Comparison of ENCODE assay signal across 12 mouse cellular contexts in the genomic region with DNA sequence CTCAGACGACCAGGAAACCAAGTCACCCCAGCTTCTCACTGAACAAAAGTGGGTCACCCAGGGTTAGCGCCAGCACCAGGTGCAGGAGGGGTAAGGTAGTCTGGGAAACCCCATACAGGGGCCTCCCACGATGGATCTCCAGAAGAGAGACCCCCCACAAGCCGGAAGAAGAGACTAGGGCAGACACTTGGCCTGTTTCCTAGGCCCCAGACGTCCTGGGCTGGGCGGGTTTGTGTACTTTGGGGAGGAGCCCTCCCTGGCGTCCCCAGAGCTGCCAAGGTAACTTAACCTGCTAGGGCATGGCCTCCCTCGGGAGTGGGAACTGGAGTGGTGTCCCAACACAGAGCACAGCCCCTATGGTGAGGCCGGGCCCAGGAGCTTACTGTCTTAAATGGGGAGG. TPM values are rescaled to one million over a fixed set of nuclear protein-coding genes. Genes with fewer than 3 reads are reported as not detected.
DNase-seq lines count a peak whose midpoint lies in the region; ATAC-seq and TF ChIP-seq lines count a peak whose summit lies in the region.
"Had no signal": no experiment of that assay in that cellular context is flagged by ENCODE, and none has a peak within 500 bp of the region (broad histone marks: within the 10 kb centered on the region; RNA-seq: fewer than 3 reads in every experiment).

No protein-coding gene starts in this region.

- no peak overlapping the region for H3K9ac ChIP-seq in kidney, embryonic 14.5 days (ENCODE audit: low read depth, low read length)
- H3K9ac ChIP-seq in embryonic facial prominence, embryonic 13.5 days, result no peak overlapping the region
- H3K9ac ChIP-seq: liver, embryonic 12.5 days had no signal

- TF ChIP-seq CTCF in thymus, adult 2 months (IDR thresholded peaks at IDR 0.05; ENCODE audit: borderline replicate concordance, control insufficient read depth, extremely low read depth, insufficient read depth, low read length, poor library complexity), result no peak

- peak; percentile 66 for ATAC-seq in kidney, embryonic 14.5 days (ENCODE audit: low FRiP score, low TSS enrichment)
- no peak for ATAC-seq in embryonic facial prominence, embryonic 13.5 days (ENCODE audit: insufficient number of reproducible peaks, insufficient read depth, low FRiP score, low TSS enrichment, low read depth)
- ATAC-seq: forebrain, embryonic 14.5 days; liver, embryonic 12.5 days; midbrain, embryonic 16.5 days had no signal

- H3K27me3 ChIP-seq in kidney, embryonic 14.5 days (ENCODE audit: control insufficient read depth, insufficient read depth, low read length), result no peaks in the 10 kb centered on the region
- no peaks in the 10 kb centered on the region for H3K27me3 ChIP-seq in embryonic facial prominence, embryonic 13.5 days
- H3K27me3 ChIP-seq in thymus, adult 2 months (ENCODE audit: control insufficient read depth, insufficient read depth, low read length), result no peaks in the 10 kb centered on the region

- 0 out of 2 replicates have a peak, but pooled peaks have one; percentile 21 for TF ChIP-seq POLR2A in thymus, adult 2 months (IDR thresholded peaks at IDR 0.05; ENCODE audit: control insufficient read depth, extremely low read depth, insufficient read depth, low read length, poor library complexity)

- 28% methylated on average over 9 of the region's 9 CpGs for WGBS in kidney, embryonic 14.5 days
- 41% methylated on average over 9 of the region's 9 CpGs for WGBS in embryonic facial prominence, embryonic 13.5 days
- WGBS in large intestine, adult 2 months, result 15% methylated on average over 9 of the region's 9 CpGs
- WGBS in thymus, adult 2 months, result 22% methylated on average over 9 of the region's 9 CpGs

- no peak for DNase-seq in kidney, postnatal 10 days
- DNase-seq in large intestine, adult 2 months (ENCODE audit: low read depth, low spot score), result peak; percentile 31
- peak; percentile 73 for DNase-seq in thymus, adult 2 months
- no peak for DNase-seq in retina, embryonic 14.5 days (ENCODE audit: low spot score)
- DNase-seq in adrenal gland, adult 18-20 months (ENCODE audit: low spot score in 2 of 2), result no peak
- DNase-seq: layer of hippocampus, adult 9-11 months had no signal

- H3K27ac ChIP-seq in kidney, embryonic 14.5 days (ENCODE audit: low read depth, low read length), result 0 out of 2 replicates have a peak overlapping the region, but pooled peaks have one; percentile 55
- H3K27ac ChIP-seq in embryonic facial prominence, embryonic 13.5 days, result 0 out of 2 replicates have a peak overlapping the region, but pooled peaks have one; percentile 39
- H3K27ac ChIP-seq in thymus, adult 2 months (ENCODE audit: control insufficient read depth, insufficient read depth, low read length), result peak overlapping the region; percentile 96
- H3K27ac ChIP-seq: liver, embryonic 12.5 days had no signal

- 0 out of 2 replicates have a peak, but pooled peaks cover 6% of the 10 kb centered on the region for H3K4me1 ChIP-seq in kidney, embryonic 14.5 days (ENCODE audit: control insufficient read depth, insufficient read depth, low read length)
- H3K4me1 ChIP-seq in embryonic facial prominence, embryonic 13.5 days, result peaks cover 13% of the 10 kb centered on the region
- peaks cover 39% of the 10 kb centered on the region for H3K4me1 ChIP-seq in thymus, adult 2 months (replicated peaks; ENCODE audit: control insufficient read depth, insufficient read depth, low read length)

- H3K9me3 ChIP-seq in kidney, embryonic 14.5 days (ENCODE audit: control insufficient read depth, low read length), result no peaks in the 10 kb centered on the region
- no peaks in the 10 kb centered on the region for H3K9me3 ChIP-seq in embryonic facial prominence, embryonic 13.5 days
- H3K9me3 ChIP-seq: liver, embryonic 12.5 days had no signal

- H3K4me2 ChIP-seq in kidney, embryonic 14.5 days (replicated peaks; ENCODE audit: low read depth, low read length), result no peak overlapping the region
- H3K4me2 ChIP-seq in embryonic facial prominence, embryonic 13.5 days, result no peak overlapping the region
- H3K4me2 ChIP-seq: liver, embryonic 12.5 days had no signal

- no peaks in the 10 kb centered on the region for H3K36me3 ChIP-seq in kidney, embryonic 14.5 days (ENCODE audit: control insufficient read depth, insufficient read depth, low read length)
- H3K36me3 ChIP-seq in embryonic facial prominence, embryonic 13.5 days, result no peaks in the 10 kb centered on the region
- peaks cover 27% of the 10 kb centered on the region for H3K36me3 ChIP-seq in thymus, adult 2 months (ENCODE audit: control insufficient read depth, insufficient read depth, low read length)

- no peak overlapping the region for H3K4me3 ChIP-seq in kidney, embryonic 14.5 days (ENCODE audit: low read length)
- H3K4me3 ChIP-seq in embryonic facial prominence, embryonic 13.5 days, result no peak overlapping the region
- peak overlapping the region; percentile 39 for H3K4me3 ChIP-seq in thymus, adult 2 months (ENCODE audit: control insufficient read depth, insufficient read depth, low read length)
- H3K4me3 ChIP-seq: liver, embryonic 12.5 days had no signal

RNA-seq across cellular contexts. Expression of gene Prr29, which starts 9.3 kb away (rescaled TPM):
- polyA plus RNA-seq in kidney, embryonic 14.5 days (2014; fragmentation: Nextera tagmentation; extraction: Ambion mirVana), result 0.46 and 0.49 TPM in 2 replicates
- 0.33 TPM in 1 of 2 replicates, not detected in the other for polyA plus RNA-seq in embryonic facial prominence, embryonic 13.5 days (2015; fragmentation: Nextera tagmentation; extraction: Ambion mirVana)
- polyA plus RNA-seq in large intestine, adult 2 months (2012; rRNA removed), result 0.80 and 2.1 TPM in 2 replicates
- polyA plus RNA-seq in thymus, adult 2 months (2012; rRNA removed), result 30.1 and 31.1 TPM in 2 replicates
- total RNA-seq in adrenal gland, adult 18-20 months (2021), result not detected
- total RNA-seq: hematopoietic stem cell, adult 5-6 weeks had no signal
- polyA plus RNA-seq: forebrain, embryonic 14.5 days; liver, embryonic 12.5 days; midbrain, embryonic 16.5 days had no signal

RNA-seq across cellular contexts. Expression of gene Icam2, which starts 13.3 kb away (rescaled TPM):
- polyA plus RNA-seq in kidney, embryonic 14.5 days (2014; fragmentation: Nextera tagmentation; extraction: Ambion mirVana), result 65.4 and 76.2 TPM in 2 replicates
- polyA plus RNA-seq in embryonic facial prominence, embryonic 13.5 days (2015; fragmentation: Nextera tagmentation; extraction: Ambion mirVana), result 26.2 and 32.6 TPM in 2 replicates
- polyA plus RNA-seq in large intestine, adult 2 months (2012; rRNA removed), result 13.2 and 16.2 TPM in 2 replicates
- polyA plus RNA-seq in thymus, adult 2 months (2012; rRNA removed), result 185 and 222 TPM in 2 replicates
- total RNA-seq in adrenal gland, adult 18-20 months (2021), result 10 to 100 TPM; 12.5 to 15.0 TPM

RNA-seq across cellular contexts. Expression of gene Scn4a, which starts 21.5 kb away (rescaled TPM):
- polyA plus RNA-seq in kidney, embryonic 14.5 days (2014; fragmentation: Nextera tagmentation; extraction: Ambion mirVana), result 0.29 and 0.35 TPM in 2 replicates
- polyA plus RNA-seq in embryonic facial prominence, embryonic 13.5 days (2015; fragmentation: Nextera tagmentation; extraction: Ambion mirVana), result 0.14 and 0.28 TPM in 2 replicates
- 0.27 and 0.42 TPM in 2 replicates for polyA plus RNA-seq in large intestine, adult 2 months (2012; rRNA removed)
- polyA plus RNA-seq in thymus, adult 2 months (2012; rRNA removed), result 0.92 and 1.2 TPM in 2 replicates
- under 1 TPM; 0.20 to 0.99 TPM for total RNA-seq in adrenal gland, adult 18-20 months (2021)
- total RNA-seq: hematopoietic stem cell, adult 5-6 weeks had no signal
- polyA plus RNA-seq: forebrain, embryonic 14.5 days; liver, embryonic 12.5 days; midbrain, embryonic 16.5 days had no signal

RNA-seq across cellular contexts. Expression of gene Cd79b, which starts 60.0 kb away (rescaled TPM):
- polyA plus RNA-seq in kidney, embryonic 14.5 days (2014; fragmentation: Nextera tagmentation; extraction: Ambion mirVana), result 7.3 and 7.4 TPM in 2 replicates
- 1.8 and 2.1 TPM in 2 replicates for polyA plus RNA-seq in embryonic facial prominence, embryonic 13.5 days (2015; fragmentation: Nextera tagmentation; extraction: Ambion mirVana)
- polyA plus RNA-seq in large intestine, adult 2 months (2012; rRNA removed), result 39.6 and 60.0 TPM in 2 replicates
- polyA plus RNA-seq in thymus, adult 2 months (2012; rRNA removed), result 33.2 and 39.6 TPM in 2 replicates
- total RNA-seq in adrenal gland, adult 18-20 months (2021), result under 1 TPM; 0.86 to 0.93 TPM

Comparison
In these comparisons a context has a peak if more than half of its experiments do, and no peak if none do; other contexts are left out.
1. H3K27ac ChIP-seq: peak in every context shown above with its lines; median percentile 96 in thymus, adult 2 months; 55 in kidney, embryonic 14.5 days; 39 in embryonic facial prominence, embryonic 13.5 days.
2. DNase-seq: peak in large intestine, adult 2 months (single experiment) and thymus, adult 2 months (single experiment); none in kidney, postnatal 10 days (single experiment), retina, embryonic 14.5 days (single experiment) and adrenal gland, adult 18-20 months (0 of 2).
3. RNA of gene Prr29, which starts 9.3 kb away (polyA plus RNA-seq): 30.1 to 31.1 TPM in thymus, adult 2 months; 0.80 to 2.1 TPM in large intestine, adult 2 months, 0.46 to 0.49 TPM in kidney, embryonic 14.5 days and 0.33 TPM in embryonic facial prominence, embryonic 13.5 days; every median in the first group is over 10 times any median in the second.